Mouse (Mus musculus): ENCODE data around the gene Ddhd1. TPM values are rescaled to one million over a fixed set of nuclear protein-coding genes. Genes with fewer than 3 reads are reported as not detected.
"Not testable (repeated sequence)": the region's sequence is repeated elsewhere in the genome, so short reads cannot be mapped to it uniquely, and the experiment has no call there.

Ddhd1 gene
- total and polyA plus RNA-seq, 3 experiments = 7.8 to 18.4 (median 12.7) TPM

DNA sequence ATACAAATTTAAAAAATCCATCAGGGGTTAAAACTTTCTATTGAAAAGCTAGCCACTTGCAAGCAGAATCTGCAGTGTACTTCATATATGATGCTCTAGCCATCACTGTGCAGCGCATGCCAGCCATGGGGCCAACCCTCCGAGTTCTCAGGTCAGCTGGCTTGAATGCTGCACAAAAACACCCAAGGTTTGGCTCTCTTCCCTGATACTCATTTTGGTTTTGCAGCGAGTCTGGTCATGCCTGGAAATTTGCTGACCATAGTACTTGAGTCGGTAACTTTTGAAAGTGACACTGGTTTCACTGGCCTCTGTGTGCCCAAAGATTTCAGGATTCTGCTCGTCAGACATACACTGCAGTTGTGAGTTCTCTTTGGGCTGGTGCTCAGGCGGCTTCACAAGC is 70.4 kb downstream of the Ddhd1 start:
- H3K9ac ChIP-seq (ENCODE audit: insufficient read depth, low read depth) = no peak overlapping the region
- no peaks in the 10 kb centered on the region for H3K4me1 ChIP-seq (ENCODE audit: control insufficient read depth in 1 of 2, insufficient read depth in 2 of 2)
- H3K9me3 ChIP-seq (replicated peaks; ENCODE audit: low read length) = no peaks in the 10 kb centered on the region
- no peaks in the 10 kb centered on the region for H3K79me2 ChIP-seq (replicated peaks; ENCODE audit: control insufficient read depth, extremely low read depth, insufficient read depth, poor library complexity, severe bottlenecking)
- peaks cover 0 to 4% of the 10 kb centered on the region in 2 experiments for H3K36me3 ChIP-seq (replicated peaks in 1 of 2; ENCODE audit: control insufficient read depth in 1 of 2, insufficient read depth in 1 of 2, low read length in 1 of 2)
- in situ Hi-C loops (cut with MboI; ENCODE audit: low pct_ligation_motif_present, low pct_unique_long_range_greater_than_20kb, low sequenced_read_pairs) = no loop called here
- H3K4me3 ChIP-seq (replicated peaks in 1 of 3; ENCODE audit: low read depth in 2 of 3, low read length in 2 of 3, poor library complexity in 1 of 3) = no peak overlapping the region
- H3K4me2 ChIP-seq (ENCODE audit: insufficient read depth, low read depth, poor library complexity, severe bottlenecking) = no peak overlapping the region
- no peak for DNase-seq (ENCODE audit: extremely low read depth)
- no peak overlapping the region for H3K27ac ChIP-seq (ENCODE audit: insufficient read depth, low read depth)
- dilution Hi-C loops (cut with MboI; ENCODE audit: extremely low pct_ligation_motif_present, extremely low pct_unique_long_range_greater_than_20kb, low sequenced_read_pairs) = no loop called here
- TF ChIP-seq MXI1 (IDR thresholded peaks at IDR 0.05; ENCODE audit: low read depth, low read length) = no peak
- no peak for TF ChIP-seq KAT2A (IDR thresholded peaks at IDR 0.05; ENCODE audit: insufficient replicate concordance, low read length)
- no peak for TF ChIP-seq RCOR1 (conservative IDR thresholded peaks at IDR 0.05; ENCODE audit: low read depth, low read length)
- no peak for TF ChIP-seq ZKSCAN1 (IDR thresholded peaks at IDR 0.05; ENCODE audit: borderline replicate concordance, low read depth, low read length)
- no peak for TF ChIP-seq JUN (IDR thresholded peaks at IDR 0.05; ENCODE audit: insufficient read depth, low read depth, low read length)
- TF ChIP-seq ZNF384 (IDR thresholded peaks at IDR 0.05; ENCODE audit: low read depth, low read length) = no peak
- no peak for TF ChIP-seq CHD1 (IDR thresholded peaks at IDR 0.05; ENCODE audit: low read depth, low read length)
- TF ChIP-seq ELF1 (IDR thresholded peaks at IDR 0.05; ENCODE audit: low read depth, low read length) = no peak
- TF ChIP-seq POLR2AphosphoS2 (IDR thresholded peaks at IDR 0.05; ENCODE audit: low read depth, low read length) = no peak
- no peak for TF ChIP-seq EP300 (IDR thresholded peaks at IDR 0.05; ENCODE audit: low read length)
- no peak for TF ChIP-seq GABPA (IDR thresholded peaks at IDR 0.05; ENCODE audit: insufficient replicate concordance, low read depth, low read length)
- H3K27me3 ChIP-seq (replicated peaks) = no peaks in the 10 kb centered on the region

DNA sequence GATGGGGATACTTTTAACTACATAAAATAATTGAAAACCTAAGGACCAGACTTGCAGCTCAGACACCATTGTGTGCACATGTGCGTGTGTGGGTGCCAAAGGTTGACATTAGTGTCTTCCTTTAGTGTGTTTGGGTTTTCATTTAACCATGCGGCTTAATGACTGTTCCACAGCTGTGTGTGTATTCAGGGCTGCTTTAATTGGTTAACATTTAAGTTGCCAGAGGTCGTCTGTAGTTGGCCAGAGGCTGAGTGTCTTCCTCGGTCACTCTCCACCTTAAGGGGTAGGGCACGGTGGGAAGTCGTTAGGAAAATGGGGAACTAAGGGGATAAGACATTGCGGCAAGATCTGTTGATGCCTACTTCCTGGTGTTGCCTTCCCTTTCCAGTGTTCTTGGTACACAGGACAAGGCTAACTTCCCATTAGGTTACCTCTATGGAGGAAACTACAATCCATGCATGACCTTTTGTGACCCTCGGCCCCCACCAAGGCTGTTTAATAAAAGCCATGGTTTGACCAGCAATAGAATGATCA is 74.4 kb downstream of the Ddhd1 start:
- Histone ChIP-seq H3K27ac (ENCODE audit: insufficient read depth, low read depth) (no peak overlapping the region), H3K27me3 (replicated peaks) (no peaks in the 10 kb centered on the region), H3K79me2 (replicated peaks; ENCODE audit: control insufficient read depth, extremely low read depth, insufficient read depth, poor library complexity, severe bottlenecking) (no peaks in the 10 kb centered on the region), H3K9ac (ENCODE audit: insufficient read depth, low read depth) (no peak overlapping the region), H3K4me1 (ENCODE audit: control insufficient read depth in 1 of 2, insufficient read depth in 2 of 2) (no peaks in the 10 kb centered on the region), H3K4me2 (ENCODE audit: insufficient read depth, low read depth, poor library complexity, severe bottlenecking) (0 out of 2 replicates have a peak overlapping the region, but pooled peaks have one; percentile 29), H3K9me3 (replicated peaks; ENCODE audit: low read length) (no peaks in the 10 kb centered on the region), H3K36me3 (replicated peaks in 1 of 2; ENCODE audit: control insufficient read depth in 1 of 2, insufficient read depth in 1 of 2, low read length in 1 of 2) (no peaks in the 10 kb centered on the region), H3K4me3 (replicated peaks in 1 of 3; ENCODE audit: low read depth in 2 of 3, low read length in 2 of 3, poor library complexity in 1 of 3) (no peak overlapping the region)
- no peak for TF ChIP-seq UBTF (IDR thresholded peaks at IDR 0.05; ENCODE audit: low read depth, low read length)
- no peak for TF ChIP-seq MYC (IDR thresholded peaks at IDR 0.05; ENCODE audit: low read depth, low read length)
- no peak for TF ChIP-seq NRF1 (IDR thresholded peaks at IDR 0.05; ENCODE audit: low read depth, low read length)
- no peak for TF ChIP-seq SIN3A (IDR thresholded peaks at IDR 0.05; ENCODE audit: low read length)
- no peak for TF ChIP-seq EP300 (IDR thresholded peaks at IDR 0.05; ENCODE audit: low read length)
- TF ChIP-seq CTCF (conservative IDR thresholded peaks at IDR 0.05 in 1 of 2, IDR thresholded peaks at IDR 0.05 in 1 of 2; ENCODE audit: low read depth in 2 of 2, low read length in 2 of 2) = no peak
- TF ChIP-seq IRF4 (IDR thresholded peaks at IDR 0.05; ENCODE audit: low read depth, low read length) = no peak
- no peak for TF ChIP-seq MAX (IDR thresholded peaks at IDR 0.05; ENCODE audit: low read length)
- TF ChIP-seq CHD2 (IDR thresholded peaks at IDR 0.05; ENCODE audit: low read length) = no peak
- no peak for TF ChIP-seq MAZ (IDR thresholded peaks at IDR 0.05; ENCODE audit: low read depth, low read length)
- no peak for TF ChIP-seq ZKSCAN1 (IDR thresholded peaks at IDR 0.05; ENCODE audit: borderline replicate concordance, low read depth, low read length)
- no peak for TF ChIP-seq MEF2A (IDR thresholded peaks at IDR 0.05; ENCODE audit: borderline replicate concordance, low read depth, low read length)
- no peak for TF ChIP-seq ZNF384 (IDR thresholded peaks at IDR 0.05; ENCODE audit: low read depth, low read length)
- no peak for TF ChIP-seq KAT2A (IDR thresholded peaks at IDR 0.05; ENCODE audit: insufficient replicate concordance, low read length)
- in situ Hi-C loops (cut with MboI; ENCODE audit: low pct_ligation_motif_present, low pct_unique_long_range_greater_than_20kb, low sequenced_read_pairs) (no loop called here), dilution Hi-C loops (cut with MboI; ENCODE audit: extremely low pct_ligation_motif_present, extremely low pct_unique_long_range_greater_than_20kb, low sequenced_read_pairs) (no loop called here)
- no peak for DNase-seq (ENCODE audit: extremely low read depth)

DNA sequence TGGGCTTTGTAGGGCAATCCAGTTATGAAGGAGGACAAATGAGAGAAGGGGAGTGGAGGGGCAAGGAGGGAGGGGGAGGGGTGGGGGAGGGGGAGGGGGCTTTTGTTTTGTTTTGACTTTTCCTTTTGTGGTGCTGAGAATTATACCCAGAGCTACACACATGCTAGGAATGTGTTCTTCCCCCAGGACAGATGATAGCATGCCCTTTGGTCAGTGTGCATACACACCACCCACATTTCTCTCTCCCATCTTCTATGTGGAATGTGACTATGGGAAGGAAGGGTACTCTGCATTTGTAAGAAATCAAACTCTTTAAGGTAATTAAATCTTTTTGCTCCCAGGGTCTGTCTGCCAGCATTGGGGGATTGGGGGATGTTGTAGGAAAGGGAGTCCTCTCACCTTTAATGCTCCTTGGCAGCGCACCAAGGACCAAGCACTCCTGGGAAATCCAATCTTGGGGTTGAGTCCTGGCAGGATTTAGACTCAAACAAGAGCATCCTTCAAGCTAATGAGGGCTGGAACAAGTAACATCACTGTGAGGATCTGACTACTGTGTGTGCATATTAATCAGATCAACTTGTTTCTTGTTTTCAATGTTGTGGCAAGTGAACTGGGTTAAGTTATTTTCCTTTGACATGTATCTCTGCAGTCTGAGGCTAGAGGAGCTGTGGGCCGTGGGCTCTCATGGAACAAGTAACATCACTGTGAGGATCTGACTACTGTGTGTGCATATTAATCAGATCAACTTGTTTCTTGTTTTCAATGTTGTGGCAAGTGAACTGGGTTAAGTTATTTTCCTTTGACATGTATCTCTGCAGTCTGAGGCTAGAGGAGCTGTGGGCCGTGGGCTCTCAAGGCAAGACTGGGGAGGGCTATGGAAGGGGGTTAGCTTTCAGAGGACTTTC is 76.8 kb downstream of the Ddhd1 start:
- H3K4me2 ChIP-seq (ENCODE audit: insufficient read depth, low read depth, poor library complexity, severe bottlenecking); H3K27ac ChIP-seq (ENCODE audit: insufficient read depth, low read depth); H3K9ac ChIP-seq (ENCODE audit: insufficient read depth, low read depth); in situ Hi-C loops (cut with MboI; ENCODE audit: low pct_ligation_motif_present, low pct_unique_long_range_greater_than_20kb, low sequenced_read_pairs); H3K9me3 ChIP-seq (replicated peaks; ENCODE audit: low read length); H3K36me3 ChIP-seq (replicated peaks in 1 of 2; ENCODE audit: control insufficient read depth in 1 of 2, insufficient read depth in 1 of 2, low read length in 1 of 2); H3K27me3 ChIP-seq (replicated peaks); H3K4me1 ChIP-seq (ENCODE audit: control insufficient read depth in 1 of 2, insufficient read depth in 2 of 2); H3K4me3 ChIP-seq (replicated peaks in 1 of 3; ENCODE audit: low read depth in 2 of 3, low read length in 2 of 3, poor library complexity in 1 of 3); DNase-seq (ENCODE audit: extremely low read depth); dilution Hi-C loops (cut with MboI; ENCODE audit: extremely low pct_ligation_motif_present, extremely low pct_unique_long_range_greater_than_20kb, low sequenced_read_pairs); H3K79me2 ChIP-seq (replicated peaks; ENCODE audit: control insufficient read depth, extremely low read depth, insufficient read depth, poor library complexity, severe bottlenecking): not testable (repeated sequence)

Measured in CH12.LX (cell line).